Comparison of ENCODE assay signal across 12 mouse cellular contexts in the genomic region with DNA sequence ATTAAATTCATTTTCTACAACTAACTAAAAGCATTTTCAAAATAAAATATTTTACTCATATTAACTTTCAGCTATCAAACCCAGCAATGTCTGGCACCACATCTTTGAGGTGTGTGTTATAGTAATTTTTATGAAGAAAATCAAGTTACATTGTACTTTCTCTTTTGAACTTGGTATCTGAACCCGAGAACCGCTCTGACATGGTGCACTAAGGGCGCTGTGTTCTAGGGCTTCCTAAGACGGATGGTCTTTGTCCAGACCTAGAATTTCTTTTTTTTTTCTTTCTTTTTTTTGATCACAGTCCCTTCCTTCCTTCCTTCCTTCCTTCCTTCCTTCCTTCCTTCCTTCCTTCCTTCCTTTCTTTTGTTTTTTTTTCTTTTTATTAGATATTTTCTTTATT. TPM values are rescaled to one million over a fixed set of nuclear protein-coding genes. Genes with fewer than 3 reads are reported as not detected.
DNase-seq lines count a peak whose midpoint lies in the region; ATAC-seq and TF ChIP-seq lines count a peak whose summit lies in the region.
"Had no signal": no experiment of that assay in that cellular context is flagged by ENCODE, and none has a peak within 500 bp of the region (broad histone marks: within the 10 kb centered on the region; RNA-seq: fewer than 3 reads in every experiment).

No protein-coding gene starts in this region.

- peak; percentile 76 for TF ChIP-seq CTCF in layer of hippocampus, adult 2 months (conservative IDR thresholded peaks at IDR 0.05)

- H3K27me3 ChIP-seq in liver, embryonic 12.5 days (replicated peaks), result no peaks in the 10 kb centered on the region
- H3K27me3 ChIP-seq: hindbrain, embryonic 13.5 days; midbrain, embryonic 15.5 days had no signal

- H3K4me3 ChIP-seq in layer of hippocampus, adult 2 months, result no peak overlapping the region
- H3K4me3 ChIP-seq in liver, embryonic 12.5 days, result no peak overlapping the region
- H3K4me3 ChIP-seq: hindbrain, embryonic 13.5 days; midbrain, embryonic 15.5 days had no signal

- no peak overlapping the region for H3K9ac ChIP-seq in liver, embryonic 12.5 days
- H3K9ac ChIP-seq: hindbrain, embryonic 13.5 days; midbrain, embryonic 15.5 days had no signal

- DNase-seq in cerebellum, postnatal 14 days, result peak; percentile 55 to 76
- no peak for DNase-seq in cerebellum, adult 11 months
- peak in 1 of 2 experiments; percentile 42 for DNase-seq in layer of hippocampus, adult 2 months (ENCODE audit: low spot score in 2 of 2)
- DNase-seq in layer of hippocampus, postnatal 14 days (ENCODE audit: low spot score in 2 of 2), result no peak
- peak; percentile 50 for DNase-seq in thymus, postnatal 14 days
- no peak for DNase-seq in thymus, adult 18-20 months
- DNase-seq in thymus, postnatal 4 days, result peak; percentile 77

- no peak overlapping the region for H3K4me2 ChIP-seq in liver, embryonic 12.5 days
- H3K4me2 ChIP-seq: hindbrain, embryonic 13.5 days; midbrain, embryonic 15.5 days had no signal

- H3K4me1 ChIP-seq in liver, embryonic 12.5 days, result no peaks in the 10 kb centered on the region
- H3K4me1 ChIP-seq: midbrain, embryonic 15.5 days had no signal

- no peaks in the 10 kb centered on the region for H3K9me3 ChIP-seq in liver, embryonic 12.5 days (replicated peaks)
- H3K9me3 ChIP-seq: hindbrain, embryonic 13.5 days; midbrain, embryonic 15.5 days had no signal

- no peaks in the 10 kb centered on the region for H3K36me3 ChIP-seq in liver, embryonic 12.5 days
- H3K36me3 ChIP-seq: midbrain, embryonic 15.5 days had no signal

- ATAC-seq in liver, embryonic 12.5 days, result no peak
- ATAC-seq: midbrain, embryonic 15.5 days had no signal

- H3K27ac ChIP-seq in layer of hippocampus, adult 2 months, result no peak overlapping the region
- no peak overlapping the region for H3K27ac ChIP-seq in liver, embryonic 12.5 days
- H3K27ac ChIP-seq: hindbrain, embryonic 13.5 days; midbrain, embryonic 15.5 days had no signal

- 78% methylated on average over 4 of the region's 4 CpGs for WGBS in liver, embryonic 12.5 days (ENCODE audit: insufficient replicate concordance)

RNA-seq across cellular contexts. Expression of a gene that starts 8.5 kb away (rescaled TPM):
- not detected for total RNA-seq in layer of hippocampus, adult 2 months (2021)
- not detected for total RNA-seq in layer of hippocampus, postnatal 14 days (2021)
- polyA plus RNA-seq in liver, embryonic 12.5 days (2016; fragmentation: Nextera tagmentation; extraction: Ambion mirVana), result 31.7 and 38.1 TPM in 2 replicates
- polyA plus RNA-seq: gonadal fat pad, adult 2 months; hindbrain, embryonic 13.5 days; midbrain, embryonic 15.5 days; stomach, embryonic 14.5 days had no signal

RNA-seq across cellular contexts. Expression of a gene that starts 17.6 kb away (rescaled TPM):
- 1 to 10 TPM; 5.5 to 8.2 TPM for total RNA-seq in layer of hippocampus, adult 2 months (2021)
- total RNA-seq in layer of hippocampus, postnatal 14 days (2021), result 1 to 10 TPM; 4.3 to 5.7 TPM
- polyA plus RNA-seq in liver, embryonic 12.5 days (2016; fragmentation: Nextera tagmentation; extraction: Ambion mirVana), result 0.72 and 0.81 TPM in 2 replicates

RNA-seq across cellular contexts. Expression of a gene that starts 57.8 kb away (rescaled TPM):
- not detected for total RNA-seq in layer of hippocampus, adult 2 months (2021)
- total RNA-seq in layer of hippocampus, postnatal 14 days (2021), result not detected
- polyA plus RNA-seq in liver, embryonic 12.5 days (2016; fragmentation: Nextera tagmentation; extraction: Ambion mirVana), result not detected in 2 replicates
- polyA plus RNA-seq: gonadal fat pad, adult 2 months; hindbrain, embryonic 13.5 days; midbrain, embryonic 15.5 days; stomach, embryonic 14.5 days had no signal

Comparison
In these comparisons a context has a peak if more than half of its experiments do, and no peak if none do; other contexts are left out.
1. DNase-seq: peak in cerebellum, postnatal 14 days (2 of 2), thymus, postnatal 14 days (single experiment) and thymus, postnatal 4 days (single experiment); none in cerebellum, adult 11 months (single experiment), layer of hippocampus, postnatal 14 days (0 of 2) and thymus, adult 18-20 months (0 of 2).